Comparison of ENCODE assay signal across 8 mouse cellular contexts in genomic region chr2:26901834-26902400, GRCm38 (mm10). TPM values are rescaled to one million over a fixed set of nuclear protein-coding genes. Genes with fewer than 3 reads are reported as not detected.
DNase-seq lines count a peak whose midpoint lies in the region; ATAC-seq and TF ChIP-seq lines count a peak whose summit lies in the region.

No protein-coding gene starts in this region.

- H3K36me3 ChIP-seq in G1E (replicated peaks), result peaks cover 83% of the 10 kb centered on the region
- peaks cover 65% of the 10 kb centered on the region for H3K36me3 ChIP-seq in hindbrain, embryonic 10.5 days
- H3K36me3 ChIP-seq in midbrain, embryonic 11.5 days (ENCODE audit: control insufficient read depth, insufficient read depth, low read length), result peaks cover 22% of the 10 kb centered on the region

- no peak for TF ChIP-seq CTCF in G1E (IDR thresholded peaks at IDR 0.05; ENCODE audit: low read depth, low read length)
- TF ChIP-seq CTCF in lung, adult 2 months (IDR thresholded peaks at IDR 0.05; ENCODE audit: insufficient read depth, low read length), result no peak

- peaks cover 55% of the 10 kb centered on the region for H3K4me1 ChIP-seq in G1E (ENCODE audit: insufficient read depth, low read depth, low read length)
- peaks cover 27% of the 10 kb centered on the region for H3K4me1 ChIP-seq in hindbrain, embryonic 10.5 days (replicated peaks)
- peaks cover 18% of the 10 kb centered on the region for H3K4me1 ChIP-seq in midbrain, embryonic 11.5 days (ENCODE audit: control insufficient read depth, insufficient read depth, low read length)
- H3K4me1 ChIP-seq in lung, adult 2 months (ENCODE audit: control insufficient read depth, insufficient read depth, low read length), result peaks cover 11% of the 10 kb centered on the region

- no peak for TF ChIP-seq POLR2A in lung, adult 2 months (IDR thresholded peaks at IDR 0.05; ENCODE audit: borderline replicate concordance, extremely low read depth, low read depth, low read length)

- ATAC-seq in G1E (ENCODE audit: extremely low read depth, insufficient number of reproducible peaks, low FRiP score, poor library complexity, severe bottlenecking), result no peak
- ATAC-seq in midbrain, embryonic 11.5 days (ENCODE audit: low FRiP score), result no peak

- DNase-seq in kidney, adult 9 months, result peak; percentile 24
- no peak for DNase-seq in kidney, adult 11 months
- DNase-seq in G1E (ENCODE audit: low spot score), result no peak
- no peak for DNase-seq in hindbrain, embryonic 10.5 days (ENCODE audit: low spot score)
- peak; percentile 69 for DNase-seq in midbrain, embryonic 11.5 days (ENCODE audit: low spot score, missing footprints)
- no peak for DNase-seq in Muller cell, postnatal 12 days (ENCODE audit: inconsistent ontology term)
- no peak for DNase-seq in adrenal gland, postnatal 25 days
- DNase-seq in lung, adult 2 months, result no peak

- peak overlapping the region; percentile 77 for H3K9ac ChIP-seq in midbrain, embryonic 11.5 days (ENCODE audit: low read length)

- H3K27me3 ChIP-seq in G1E (ENCODE audit: insufficient read depth, low read length), result no peaks in the 10 kb centered on the region
- no peaks in the 10 kb centered on the region for H3K27me3 ChIP-seq in hindbrain, embryonic 10.5 days (ENCODE audit: insufficient read depth, poor library complexity, severe bottlenecking)
- H3K27me3 ChIP-seq in midbrain, embryonic 11.5 days (ENCODE audit: control insufficient read depth, insufficient read depth, low read length), result no peaks in the 10 kb centered on the region

- WGBS in hindbrain, embryonic 10.5 days, result 16% methylated on average over 7 of the region's 7 CpGs
- WGBS in midbrain, embryonic 11.5 days, result 14% methylated on average over 7 of the region's 7 CpGs
- 5% methylated on average over 7 of the region's 7 CpGs for WGBS in lung, adult 2 months

- H3K9me3 ChIP-seq in G1E (replicated peaks), result no peaks in the 10 kb centered on the region
- H3K9me3 ChIP-seq in hindbrain, embryonic 10.5 days, result no peaks in the 10 kb centered on the region
- H3K9me3 ChIP-seq in midbrain, embryonic 11.5 days (ENCODE audit: control insufficient read depth, low read length), result no peaks in the 10 kb centered on the region

- H3K4me3 ChIP-seq in G1E (ENCODE audit: low read depth, low read length), result peak overlapping the region; percentile 86
- peak overlapping the region; percentile 87 for H3K4me3 ChIP-seq in hindbrain, embryonic 10.5 days
- H3K4me3 ChIP-seq in midbrain, embryonic 11.5 days (ENCODE audit: low read depth, low read length), result peak overlapping the region; percentile 74
- no peak overlapping the region for H3K4me3 ChIP-seq in lung, adult 2 months (replicated peaks; ENCODE audit: extremely low read depth, low read depth, low read length)

- peak overlapping the region; percentile 90 for H3K27ac ChIP-seq in hindbrain, embryonic 10.5 days
- H3K27ac ChIP-seq in midbrain, embryonic 11.5 days (ENCODE audit: low read depth, low read length), result no peak overlapping the region

- peak overlapping the region; percentile 81 for H3K4me2 ChIP-seq in midbrain, embryonic 11.5 days

RNA-seq across cellular contexts. Expression of gene Surf6, which starts 0.8 kb away (rescaled TPM):
- total RNA-seq in G1E (2014; fragmentation: Nextera tagmentation) (20.7 and 37.9 TPM in 2 replicates), G1E (2017) (33.9 and 34.8 TPM in 2 replicates)
- polyA plus RNA-seq in G1E (2012), result 48.0 and 52.5 TPM in 2 replicates
- 30.8 and 33.4 TPM in 2 replicates for polyA plus RNA-seq in hindbrain, embryonic 10.5 days (2016; fragmentation: Nextera tagmentation; extraction: Ambion mirVana)
- polyA plus RNA-seq in midbrain, embryonic 11.5 days (2014; fragmentation: Nextera tagmentation; extraction: Ambion mirVana), result 11.6 and 15.2 TPM in 2 replicates
- total RNA-seq in adrenal gland, postnatal 25 days (2021), result 32.1 and 33.7 TPM in 2 replicates
- polyA plus RNA-seq in lung, adult 2 months (2012; rRNA removed), result 6.8 and 10.1 TPM in 2 replicates

RNA-seq across cellular contexts. Expression of gene Med22, which starts 8.6 kb away (rescaled TPM):
- total RNA-seq in G1E (2014; fragmentation: Nextera tagmentation) (10.8 and 18.4 TPM in 2 replicates), G1E (2017) (24.6 and 26.0 TPM in 2 replicates)
- polyA plus RNA-seq in G1E (2012), result 75.9 and 83.9 TPM in 2 replicates
- 111 and 130 TPM in 2 replicates for polyA plus RNA-seq in hindbrain, embryonic 10.5 days (2016; fragmentation: Nextera tagmentation; extraction: Ambion mirVana)
- polyA plus RNA-seq in midbrain, embryonic 11.5 days (2014; fragmentation: Nextera tagmentation; extraction: Ambion mirVana), result 96.5 and 99.5 TPM in 2 replicates
- 43.2 and 54.2 TPM in 2 replicates for total RNA-seq in adrenal gland, postnatal 25 days (2021)
- 27.6 and 30.9 TPM in 2 replicates for polyA plus RNA-seq in lung, adult 2 months (2012; rRNA removed)

RNA-seq across cellular contexts. Expression of gene Rpl7a, which starts 8.6 kb away (rescaled TPM):
- total RNA-seq in G1E (2014; fragmentation: Nextera tagmentation) (1,025 and 1,074 TPM in 2 replicates), G1E (2017) (2,095 and 2,519 TPM in 2 replicates)
- polyA plus RNA-seq in G1E (2012), result 4,098 and 5,305 TPM in 2 replicates
- 566 and 674 TPM in 2 replicates for polyA plus RNA-seq in hindbrain, embryonic 10.5 days (2016; fragmentation: Nextera tagmentation; extraction: Ambion mirVana)
- 631 and 654 TPM in 2 replicates for polyA plus RNA-seq in midbrain, embryonic 11.5 days (2014; fragmentation: Nextera tagmentation; extraction: Ambion mirVana)
- total RNA-seq in adrenal gland, postnatal 25 days (2021), result 481 and 517 TPM in 2 replicates
- 348 and 458 TPM in 2 replicates for polyA plus RNA-seq in lung, adult 2 months (2012; rRNA removed)

RNA-seq across cellular contexts. Expression of gene Surf2, which starts 14.2 kb away (rescaled TPM):
- total RNA-seq in G1E (2014; fragmentation: Nextera tagmentation) (69.6 and 91.3 TPM in 2 replicates), G1E (2017) (73.8 and 81.8 TPM in 2 replicates)
- 5.7 and 11.1 TPM in 2 replicates for polyA plus RNA-seq in G1E (2012)
- 53.2 and 58.0 TPM in 2 replicates for polyA plus RNA-seq in hindbrain, embryonic 10.5 days (2016; fragmentation: Nextera tagmentation; extraction: Ambion mirVana)
- polyA plus RNA-seq in midbrain, embryonic 11.5 days (2014; fragmentation: Nextera tagmentation; extraction: Ambion mirVana), result 46.5 and 48.4 TPM in 2 replicates
- total RNA-seq in adrenal gland, postnatal 25 days (2021), result 44.2 and 45.9 TPM in 2 replicates
- polyA plus RNA-seq in lung, adult 2 months (2012; rRNA removed), result 18.0 and 21.0 TPM in 2 replicates

RNA-seq across cellular contexts. Expression of gene Surf1, which starts 14.4 kb away (rescaled TPM):
- total RNA-seq in G1E (2014; fragmentation: Nextera tagmentation) (119 and 128 TPM in 2 replicates), G1E (2017) (85.6 and 102 TPM in 2 replicates)
- 25.5 and 38.1 TPM in 2 replicates for polyA plus RNA-seq in G1E (2012)
- 47.4 and 53.6 TPM in 2 replicates for polyA plus RNA-seq in hindbrain, embryonic 10.5 days (2016; fragmentation: Nextera tagmentation; extraction: Ambion mirVana)
- polyA plus RNA-seq in midbrain, embryonic 11.5 days (2014; fragmentation: Nextera tagmentation; extraction: Ambion mirVana), result 49.0 and 54.0 TPM in 2 replicates
- total RNA-seq in adrenal gland, postnatal 25 days (2021), result 109 and 117 TPM in 2 replicates
- polyA plus RNA-seq in lung, adult 2 months (2012; rRNA removed), result 65.5 and 68.0 TPM in 2 replicates

Comparison
In these comparisons a context has a peak if more than half of its experiments do, and no peak if none do; other contexts are left out.
1. DNase-seq: peak in kidney, adult 9 months (single experiment) and midbrain, embryonic 11.5 days (single experiment); none in kidney, adult 11 months (single experiment), G1E (single experiment), hindbrain, embryonic 10.5 days (single experiment), Muller cell, postnatal 12 days (single experiment), adrenal gland, postnatal 25 days (single experiment) and lung, adult 2 months (single experiment).